8 mouse cellular contexts compared by ENCODE assay signal in genomic region chr8:126734743-126735487, GRCm38 (mm10).
A peak's percentile ranks its signal among the peaks of the same experiment; 100 is the strongest.
DNase-seq lines count a peak whose midpoint lies in the region; ATAC-seq and TF ChIP-seq lines count a peak whose summit lies in the region.

No protein-coding gene starts in this region.

- peak; percentile 57; the same call in 1 of the 2 replicates for ATAC-seq in embryonic facial prominence, embryonic 13.5 days (ENCODE audit: insufficient number of reproducible peaks, insufficient read depth, low FRiP score, low TSS enrichment, low read depth)
- ATAC-seq in intestine, postnatal 0 days: no peak
- ATAC-seq in neural tube, embryonic 14.5 days (ENCODE audit: low read depth): no peak

- no peaks in the 10 kb centered on the region for H3K27me3 ChIP-seq in liver, adult 2 months (ENCODE audit: control insufficient read depth, insufficient read depth, low read length)
- H3K27me3 ChIP-seq in embryonic facial prominence, embryonic 13.5 days: no peaks in the 10 kb centered on the region
- no peaks in the 10 kb centered on the region for H3K27me3 ChIP-seq in intestine, postnatal 0 days (replicated peaks; ENCODE audit: control insufficient read depth, insufficient read depth, low read length)
- no peaks in the 10 kb centered on the region for H3K27me3 ChIP-seq in neural tube, embryonic 14.5 days (ENCODE audit: control insufficient read depth, insufficient read depth, low read length)

- 0 out of 2 replicates have a peak, but pooled peaks have one; percentile 12 for TF ChIP-seq POLR2A in liver, adult 2 months (IDR thresholded peaks at IDR 0.05; ENCODE audit: extremely low read depth, insufficient read depth, low read length)

- no peaks in the 10 kb centered on the region for H3K9me3 ChIP-seq in embryonic facial prominence, embryonic 13.5 days
- H3K9me3 ChIP-seq in intestine, postnatal 0 days (ENCODE audit: control insufficient read depth): no peaks in the 10 kb centered on the region
- H3K9me3 ChIP-seq in neural tube, embryonic 14.5 days (ENCODE audit: control insufficient read depth, low read length): no peaks in the 10 kb centered on the region

- H3K27ac ChIP-seq in liver, adult 2 months (replicated peaks; ENCODE audit: insufficient read depth, low read depth, low read length): peak overlapping the region; percentile 93
- H3K27ac ChIP-seq in embryonic facial prominence, embryonic 13.5 days: peak overlapping the region; percentile 89
- peak overlapping the region; percentile 98 for H3K27ac ChIP-seq in intestine, postnatal 0 days (ENCODE audit: low read depth, low read length)
- H3K27ac ChIP-seq in neural tube, embryonic 14.5 days (ENCODE audit: low read depth, low read length): peak overlapping the region; percentile 68

- whole genome bisulfite sequencing in liver, adult 2 months: 24% methylated on average over 7 of the region's 7 CpGs
- 56% methylated on average over 7 of the region's 7 CpGs for WGBS in embryonic facial prominence, embryonic 13.5 days
- 40% methylated on average over 7 of the region's 7 CpGs for WGBS in intestine, postnatal 0 days
- 65% methylated on average over 7 of the region's 7 CpGs for WGBS in neural tube, embryonic 14.5 days

- no peak overlapping the region for H3K4me2 ChIP-seq in embryonic facial prominence, embryonic 13.5 days
- no peak overlapping the region for H3K4me2 ChIP-seq in intestine, postnatal 0 days (replicated peaks; ENCODE audit: low read depth)
- H3K4me2 ChIP-seq in neural tube, embryonic 14.5 days (ENCODE audit: low read depth, low read length): no peak overlapping the region

- H3K9ac ChIP-seq in liver, adult 2 months (ENCODE audit: low read depth, low read length): peak overlapping the region; percentile 65
- no peak overlapping the region for H3K9ac ChIP-seq in embryonic facial prominence, embryonic 13.5 days
- no peak overlapping the region for H3K9ac ChIP-seq in intestine, postnatal 0 days (ENCODE audit: low read depth, low read length)
- H3K9ac ChIP-seq in neural tube, embryonic 14.5 days (replicated peaks; ENCODE audit: low read depth, low read length): no peak overlapping the region

- peak; percentile 99 for DNase-seq in liver, adult 2 months (ENCODE audit: extremely low read depth, low read depth, low spot score)
- DNase-seq in liver: no peak
- DNase-seq in spleen, adult 18-20 months: no peak
- no peak for DNase-seq in lung, postnatal 10 days
- no peak for DNase-seq in lung, adult 18-20 months

- H3K4me1 ChIP-seq in liver, adult 2 months (ENCODE audit: control insufficient read depth, insufficient read depth, low read length): peaks cover 25% of the 10 kb centered on the region
- H3K4me1 ChIP-seq in embryonic facial prominence, embryonic 13.5 days: peaks cover 48% of the 10 kb centered on the region
- peaks cover 16% of the 10 kb centered on the region for H3K4me1 ChIP-seq in intestine, postnatal 0 days (replicated peaks; ENCODE audit: control insufficient read depth, insufficient read depth, low read length)
- H3K4me1 ChIP-seq in neural tube, embryonic 14.5 days (ENCODE audit: control insufficient read depth, insufficient read depth, low read length): peaks cover 26% of the 10 kb centered on the region

- H3K36me3 ChIP-seq in liver, adult 2 months (ENCODE audit: control insufficient read depth, insufficient read depth, low read length): no peaks in the 10 kb centered on the region
- H3K36me3 ChIP-seq in embryonic facial prominence, embryonic 13.5 days: no peaks in the 10 kb centered on the region
- H3K36me3 ChIP-seq in intestine, postnatal 0 days (ENCODE audit: control insufficient read depth, insufficient read depth): no peaks in the 10 kb centered on the region
- no peaks in the 10 kb centered on the region for H3K36me3 ChIP-seq in neural tube, embryonic 14.5 days (ENCODE audit: control insufficient read depth, insufficient read depth, low read length)

- H3K79me2 ChIP-seq in liver, adult 2 months (ENCODE audit: control insufficient read depth, insufficient read depth, low read length): no peaks in the 10 kb centered on the region

- no peak overlapping the region for H3K4me3 ChIP-seq in liver, adult 2 months (ENCODE audit: insufficient read depth, low read depth, low read length)
- H3K4me3 ChIP-seq in embryonic facial prominence, embryonic 13.5 days: no peak overlapping the region
- H3K4me3 ChIP-seq in intestine, postnatal 0 days (ENCODE audit: low read depth, low read length): no peak overlapping the region
- H3K4me3 ChIP-seq in neural tube, embryonic 14.5 days (ENCODE audit: low read depth, low read length): no peak overlapping the region

- TF ChIP-seq CTCF in liver, adult 2 months (IDR thresholded peaks at IDR 0.05; ENCODE audit: low read depth, low read length): no peak
- TF ChIP-seq CTCF in intestine, postnatal 0 days (IDR thresholded peaks at IDR 0.05; ENCODE audit: low read depth): no peak
